Mouse (Mus musculus) C2C12 (cell line): ENCODE data around the gene Alyref2.

Experiments
- CTCF ChIP-seq: IDR thresholded peaks from one replicate; pipeline ENCODE4 v1.5.1; 2011; ENCODE audit not compliant: control insufficient read depth, insufficient read depth, insufficient read length
- MAX ChIP-seq: IDR thresholded peaks from one replicate; pipeline ENCODE4 v1.6.1; 2011; ENCODE audit warnings: mild to moderate bottlenecking, control low read depth
- MYOG ChIP-seq: IDR thresholded peaks from one replicate; pipeline ENCODE4 v1.6.1; 2011; ENCODE audit not compliant: control insufficient read depth, insufficient read length; ENCODE audit errors: extremely low read depth
- USF1 ChIP-seq: IDR thresholded peaks from one replicate; pipeline ENCODE4 v1.6.1; 2011; ENCODE audit warnings: low read depth, mild to moderate bottlenecking, control low read depth, moderate library complexity

DNA sequence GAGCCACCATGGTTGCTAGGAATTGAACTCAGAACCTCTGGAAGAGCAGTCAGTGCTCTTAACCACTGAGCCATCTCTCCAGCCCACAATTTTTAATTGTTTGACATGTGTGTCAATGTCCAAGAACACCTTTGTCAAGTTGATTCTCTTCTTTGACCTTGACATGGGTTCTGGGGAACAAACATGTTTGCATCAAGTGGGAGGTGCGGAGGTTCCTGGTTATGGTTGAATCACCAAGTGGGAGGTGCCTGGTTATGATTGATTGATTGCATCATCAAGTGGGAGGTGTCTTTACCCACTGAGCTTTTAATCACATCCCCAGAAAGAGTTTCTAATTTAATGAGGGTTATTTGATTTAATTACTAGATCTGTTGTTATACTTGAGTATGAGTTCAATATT lies 45.7 kb upstream of the Alyref2 start:
- TF ChIP-seq USF1 (no peak), CTCF (no peak), MAX (no peak), MYOG (no peak)
